Mouse (Mus musculus) right cerebral cortex, postnatal 25 days (tissue): ENCODE measurements at regions not wholly inside any gene's neighbourhood (a gene's known extent, or its start where the extent isn't known, plus 50 kb on each side); places are given as distances from the start of the nearest gene placed in this dataset.

Source experiments
- DNase-seq: peaks from one replicate; pipeline ENCODE4 v3.0.0; 2022

DNA sequence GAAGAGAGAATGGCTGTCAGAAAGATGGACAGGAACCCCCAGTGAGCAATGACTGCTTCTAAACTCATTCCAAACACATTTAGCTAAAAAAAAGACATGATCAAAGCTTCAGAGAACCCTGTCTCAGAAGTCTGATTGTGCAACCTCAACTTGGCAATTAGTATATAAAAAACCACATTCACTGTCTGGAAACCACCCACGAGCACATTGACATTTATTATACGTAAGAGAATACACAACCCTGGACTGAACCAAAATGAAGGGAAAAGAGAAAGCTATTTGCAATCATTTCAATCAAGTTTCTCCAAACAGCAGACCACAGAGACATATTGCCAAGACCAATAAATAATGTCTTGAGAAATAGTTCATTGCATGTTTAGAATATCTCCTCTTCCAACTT is 820.7 kb upstream of the Adgrl2 start:
- DNase-seq, result no peak

DNA sequence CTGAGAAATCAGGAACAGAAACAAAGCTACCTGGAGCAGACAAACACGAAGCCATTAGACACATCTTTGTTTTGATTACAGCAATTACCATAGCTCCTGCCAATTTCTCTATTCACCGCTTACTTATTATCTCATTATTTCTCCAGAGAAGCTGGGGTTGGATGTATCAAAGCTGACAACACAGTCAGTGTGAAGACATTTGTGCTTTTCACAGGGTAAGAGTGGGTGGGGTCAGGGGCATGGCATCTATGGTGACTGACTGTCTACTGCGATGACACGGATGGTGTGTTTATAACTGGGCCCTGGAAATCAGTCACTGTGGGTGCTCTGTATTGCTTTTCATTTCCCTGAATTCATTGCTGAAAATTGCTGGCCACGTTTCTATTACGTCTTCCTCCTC is 815.0 kb upstream of the Adgrl2 start:
- DNase-seq, result no peak

GRCm38 (mm10) chr3:149796123-149796522 is 805.8 kb upstream of the Adgrl2 start:
- no peak for DNase-seq

- no peak for DNase-seq
Measured at GRCm38 (mm10) chr3:149791593-149791992, 801.2 kb upstream of the Adgrl2 start.

DNA sequence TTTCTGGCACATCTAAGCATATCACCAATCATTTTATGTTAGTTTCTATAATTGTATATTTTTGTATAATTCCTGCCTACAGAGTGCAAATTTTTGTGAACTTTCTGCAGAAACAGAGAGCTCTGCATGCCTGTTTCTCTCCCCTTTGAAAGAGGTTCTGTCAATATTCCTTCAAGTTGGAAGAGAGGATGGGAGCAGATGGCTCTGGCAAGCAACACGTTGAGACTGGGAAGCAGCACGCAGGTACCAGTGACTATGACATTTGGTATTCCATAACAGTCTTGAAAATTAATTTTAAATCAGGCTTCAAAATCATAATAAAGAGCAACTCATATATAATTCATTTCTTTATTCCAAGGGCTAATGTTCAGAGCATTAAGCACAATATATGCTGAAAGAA is 795.7 kb upstream of the Adgrl2 start:
- DNase-seq, result no peak

DNA sequence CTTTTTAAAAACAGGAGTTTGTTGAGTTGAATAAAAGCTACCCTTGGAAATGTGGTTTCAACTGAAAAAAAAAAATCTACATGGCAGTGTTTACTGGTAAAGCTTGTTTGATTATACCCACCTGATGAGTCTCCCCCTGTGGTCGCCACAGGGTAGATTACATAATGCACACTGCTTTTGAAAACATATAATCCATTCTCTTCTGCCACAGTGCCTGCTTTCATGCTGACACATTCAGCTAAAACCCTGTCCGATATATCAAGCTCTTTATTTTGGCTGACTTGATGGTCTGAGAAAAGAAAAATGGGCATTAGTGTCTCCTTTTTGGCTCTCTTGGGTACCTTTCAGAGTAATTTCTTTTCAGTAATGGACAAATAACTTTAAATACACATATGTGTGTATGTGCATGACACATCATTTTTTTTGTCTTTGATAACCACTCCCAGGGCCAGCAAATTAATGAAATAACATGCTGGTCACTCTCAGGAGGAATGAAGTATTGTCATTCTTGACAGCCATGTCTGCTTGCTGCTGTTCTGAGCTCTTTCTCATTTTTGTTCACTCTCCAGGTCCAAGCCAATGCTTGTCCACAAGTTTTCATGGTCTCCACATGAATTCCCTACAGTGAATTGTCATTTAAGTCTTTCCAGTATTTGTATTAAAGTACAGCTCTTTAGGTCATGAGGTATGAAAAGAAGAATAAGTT is 793.7 kb upstream of the Adgrl2 start:
- no peak for DNase-seq

- no peak for DNase-seq
Measured at GRCm38 (mm10) chr3:149767847-149768421, 777.6 kb upstream of the Adgrl2 start.

DNA sequence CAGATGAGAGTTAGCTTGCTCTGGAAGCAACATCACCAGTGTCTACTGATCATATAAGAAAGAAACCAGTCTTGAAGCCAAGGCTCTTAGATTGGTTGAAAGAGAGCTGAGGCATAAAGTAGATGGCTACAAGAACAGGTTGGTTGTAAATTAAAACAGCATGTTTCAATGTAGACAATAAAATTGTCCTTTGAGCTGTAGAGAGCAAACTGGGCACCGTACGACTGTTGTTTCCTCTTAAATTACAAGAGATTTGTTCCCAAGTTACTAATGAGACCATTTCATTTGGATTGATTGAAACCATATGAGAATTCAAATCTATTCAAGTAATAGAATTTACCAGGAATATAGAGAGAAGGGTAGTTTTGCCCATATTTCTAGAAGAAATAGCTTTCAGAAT is 770.9 kb upstream of the Adgrl2 start:
- DNase-seq, result no peak

- no peak for DNase-seq
Measured at GRCm38 (mm10) chr3:149757910-149758592, 767.7 kb upstream of the Adgrl2 start.

- DNase-seq, result no peak
Measured at GRCm38 (mm10) chr3:149736069-149736468, 745.7 kb upstream of the Adgrl2 start.

- DNase-seq, result no peak
Measured at GRCm38 (mm10) chr3:149726212-149726611, 735.9 kb upstream of the Adgrl2 start.

DNA sequence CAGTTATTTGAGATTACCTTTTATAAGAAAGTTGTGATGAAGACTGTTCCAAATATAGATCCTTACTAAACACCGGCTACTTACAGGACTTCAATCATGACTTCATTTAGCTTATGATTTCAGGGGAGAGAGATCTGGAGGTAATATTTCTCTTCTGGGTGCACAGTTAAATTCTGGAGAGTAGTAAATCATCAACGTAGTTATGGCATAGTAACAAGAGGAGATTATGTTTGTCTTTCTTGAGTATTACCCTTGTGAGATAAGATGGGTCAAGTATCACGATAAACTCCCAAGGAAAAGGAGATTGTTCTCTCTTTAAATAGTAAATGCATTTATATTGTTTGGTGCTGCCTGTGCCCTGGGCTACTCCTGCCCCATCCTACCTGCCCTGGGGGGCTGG is 734.5 kb upstream of the Adgrl2 start:
- no peak for DNase-seq

DNA sequence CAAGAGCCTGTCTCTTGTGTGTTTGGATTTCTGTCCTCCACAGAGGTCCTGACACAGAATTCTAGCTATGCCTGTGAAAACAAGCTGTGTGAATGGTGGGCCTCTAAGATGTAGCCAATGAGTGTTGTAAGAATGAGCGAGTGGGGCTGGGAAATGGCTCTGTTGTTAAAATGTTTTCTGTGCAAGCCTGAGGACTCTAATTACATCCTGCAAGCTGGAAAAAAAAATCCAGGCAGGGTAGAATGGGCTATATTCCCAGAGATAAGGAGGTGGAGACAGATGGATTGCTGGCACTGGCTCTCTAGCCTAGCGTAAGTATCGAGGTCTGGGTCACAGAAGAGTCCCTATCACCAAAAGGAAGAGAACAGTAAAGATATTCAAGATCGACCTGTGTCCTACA is 731.5 kb upstream of the Adgrl2 start:
- DNase-seq, result no peak

DNA sequence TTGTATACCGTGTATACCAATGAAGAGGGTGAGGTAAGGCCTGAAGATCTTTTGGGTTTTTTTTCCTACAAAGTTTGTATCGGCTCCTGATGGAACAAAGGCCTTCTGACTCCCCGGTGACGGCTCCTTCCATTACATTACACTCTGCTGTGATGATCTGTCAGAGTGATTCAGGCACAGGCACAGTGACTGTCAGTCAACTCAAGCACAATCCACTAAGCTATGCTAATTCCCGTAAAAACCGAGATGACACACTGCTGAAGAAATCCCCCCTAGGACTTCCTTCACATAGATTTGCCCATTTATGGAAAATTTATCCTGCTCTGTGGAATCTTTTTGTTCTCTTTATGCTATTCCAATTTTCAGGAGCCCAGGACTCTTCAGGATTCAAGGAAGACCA is 730.0 kb upstream of the Adgrl2 start:
- no peak for DNase-seq

DNA sequence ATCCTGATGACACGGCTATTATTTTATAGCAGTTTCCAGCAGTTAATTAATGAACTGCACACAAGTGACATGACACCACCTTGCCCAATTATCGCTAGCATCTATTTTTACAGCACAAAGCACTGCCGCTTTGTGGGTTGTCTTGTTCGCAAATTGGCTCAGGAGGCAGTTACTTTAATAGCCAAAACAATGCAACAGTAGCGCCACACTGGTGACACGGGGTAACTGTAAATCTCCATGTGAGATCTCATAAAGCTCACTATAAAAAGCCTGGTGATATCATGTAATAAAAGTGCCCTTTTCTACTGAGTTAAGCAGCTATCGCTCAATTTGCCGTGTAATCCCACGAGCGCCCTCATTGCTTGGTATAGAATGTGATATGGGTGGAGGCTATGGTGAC is 715.4 kb upstream of the Adgrl2 start:
- peak; percentile 20 for DNase-seq

- peak; percentile 20 for DNase-seq
Measured at GRCm38 (mm10) chr3:149705322-149705721, 715.0 kb upstream of the Adgrl2 start.

GRCm38 (mm10) chr3:149704478-149704877 is 714.1 kb upstream of the Adgrl2 start:
- DNase-seq, result no peak

- DNase-seq, result no peak
Measured at GRCm38 (mm10) chr3:149683561-149683960, 693.2 kb upstream of the Adgrl2 start.

DNA sequence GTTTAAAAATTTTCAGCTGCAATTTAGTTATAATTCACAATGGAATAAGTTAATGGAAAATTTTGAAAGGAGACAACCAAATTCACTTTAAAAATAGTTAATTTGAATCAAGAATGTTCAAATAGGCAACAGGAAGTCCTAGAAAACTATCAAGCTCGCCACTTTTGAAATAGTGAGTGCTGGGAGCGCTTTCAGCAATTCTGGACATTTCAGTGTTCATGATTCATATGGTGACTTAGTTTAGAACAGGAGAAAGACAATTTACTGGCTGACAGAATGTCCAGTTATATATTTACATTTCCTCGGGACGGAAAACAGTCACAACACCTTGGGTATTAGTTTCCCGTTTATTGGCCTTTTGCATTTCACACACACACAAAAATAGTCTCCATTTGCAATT is 691.9 kb upstream of the Adgrl2 start:
- DNase-seq, result no peak

DNA sequence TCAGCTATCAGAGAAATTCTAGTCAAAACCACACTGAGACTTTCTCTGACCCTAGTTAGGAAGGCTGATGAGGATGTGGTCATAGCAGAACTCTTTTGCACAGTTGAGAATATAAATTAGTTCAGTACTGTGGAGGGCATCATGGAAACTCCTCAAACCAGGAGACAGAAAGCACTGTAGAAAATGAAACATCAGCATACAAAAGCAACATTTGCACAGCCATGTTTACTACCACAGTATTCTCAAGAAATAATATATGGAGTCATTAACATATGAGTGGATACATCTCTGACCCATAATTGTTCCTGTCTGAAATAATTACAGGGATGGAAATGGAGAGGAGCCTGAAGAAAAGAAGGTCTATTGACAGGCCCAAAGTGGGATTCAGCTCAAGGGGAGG is 683.6 kb upstream of the Adgrl2 start:
- no peak for DNase-seq

DNA sequence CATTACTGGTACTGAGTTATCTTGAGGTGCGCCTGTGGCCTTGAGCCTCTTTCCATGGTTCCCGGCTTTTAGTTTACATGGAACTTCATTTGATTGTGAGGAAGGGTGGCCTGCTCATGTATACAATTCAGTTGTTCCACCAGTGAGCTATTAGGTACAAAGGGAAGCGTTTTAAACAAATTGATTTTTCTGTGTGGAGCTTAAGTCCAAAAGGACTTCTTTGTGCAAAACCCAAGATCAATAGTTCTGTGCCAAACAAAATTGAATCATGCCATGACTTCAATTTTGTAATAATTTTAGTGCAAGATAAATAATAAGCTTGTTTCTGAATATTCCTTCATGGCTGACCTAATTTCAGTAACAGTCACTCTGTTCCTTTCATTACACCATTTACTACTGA is 674.3 kb upstream of the Adgrl2 start:
- no peak for DNase-seq

DNA sequence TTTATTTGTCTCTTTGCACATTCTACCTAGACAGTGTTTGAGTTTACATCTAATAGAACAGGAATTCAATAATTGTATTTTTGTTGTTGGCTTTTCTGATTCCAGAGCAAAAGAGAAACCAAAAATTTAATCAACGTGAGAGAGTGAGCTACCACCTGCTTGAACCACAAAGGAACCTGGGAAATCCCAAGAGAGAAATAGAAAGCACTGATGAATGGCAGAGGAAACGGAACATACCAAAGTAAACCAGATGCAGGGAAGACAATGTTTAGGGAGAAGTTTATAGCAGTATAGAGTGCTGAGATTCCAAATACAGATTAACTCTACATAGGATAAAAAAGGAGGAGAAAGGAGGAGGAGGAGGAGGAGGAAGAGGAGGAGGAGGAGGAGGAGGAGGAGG is 648.0 kb upstream of the Adgrl2 start:
- DNase-seq, result no peak

- DNase-seq, result no peak
Measured at GRCm38 (mm10) chr3:149626186-149626585, 635.8 kb upstream of the Adgrl2 start.

DNA sequence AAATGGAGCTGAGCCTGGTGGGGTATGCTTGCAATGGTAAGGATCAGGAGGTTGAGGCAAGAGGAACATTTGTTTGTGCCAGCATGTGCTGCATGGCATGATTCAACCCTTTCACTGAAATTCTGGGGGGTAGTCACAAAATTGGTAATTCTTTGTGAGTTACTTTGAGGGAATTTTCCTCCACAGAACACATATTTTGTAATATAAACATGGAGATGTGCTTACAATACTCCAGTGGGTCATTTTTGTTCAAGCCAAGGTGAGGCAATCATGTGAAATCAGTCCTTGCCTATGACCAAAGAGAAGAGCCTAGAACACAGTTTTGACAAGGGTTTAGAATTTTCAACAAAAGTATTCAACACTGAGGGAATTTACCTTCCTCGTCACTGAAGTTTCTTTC is 635.1 kb upstream of the Adgrl2 start:
- DNase-seq, result no peak

- DNase-seq, result no peak
Measured at GRCm38 (mm10) chr3:149625066-149625465, 634.7 kb upstream of the Adgrl2 start.
